Mouse (Mus musculus) heart, embryonic 16.5 days (tissue): ENCODE measurements at regions not wholly inside any gene's neighbourhood (a gene's known extent, or its start where the extent isn't known, plus 50 kb on each side); places are given as distances from the start of the nearest gene placed in this dataset.

Experiments used
- ATAC-seq: fragments of 200-750 bp; cut with Nextera tagmentation; replicated peaks from 2 replicates; pipeline ENCODE4 v1.8.0; 2017; ENCODE audit warnings: moderate number of reproducible peaks; ENCODE audit not compliant: insufficient read depth, low FRiP score; ENCODE audit errors: extremely low read depth
- H3K27ac ChIP-seq: fragments of 300-500 bp; sonication (generic); 2 replicates; pipeline ENCODE4 v1.5.1; 2014; ENCODE audit warnings: mild to moderate bottlenecking, low read length, control low read depth, moderate library complexity
- H3K27me3 ChIP-seq: fragments of 300-500 bp; sonication (generic); 2 replicates; pipeline ENCODE4 v1.6.1; 2014; ENCODE audit warnings: low read length, mixed read lengths; ENCODE audit not compliant: control insufficient read depth, insufficient read depth
- H3K36me3 ChIP-seq: fragments of 300-500 bp; sonication (generic); 2 replicates; pipeline ENCODE4 v1.6.1; 2014; ENCODE audit not compliant: control insufficient read depth, insufficient read depth
- H3K4me1 ChIP-seq: fragments of 300-500 bp; sonication (generic); 2 replicates; pipeline ENCODE4 v1.6.1; 2014; ENCODE audit warnings: low read length, mixed read lengths; ENCODE audit not compliant: control insufficient read depth, insufficient read depth
- H3K4me2 ChIP-seq: fragments of 300-500 bp; sonication (generic); 2 replicates; pipeline ENCODE4 v1.6.1; 2014; ENCODE audit warnings: low read depth, mild to moderate bottlenecking, control low read depth, low read length
- H3K4me3 ChIP-seq: fragments of 300-500 bp; sonication (generic); 2 replicates; pipeline ENCODE4 v1.5.1; 2014; ENCODE audit warnings: mild to moderate bottlenecking, control low read depth, low read length
- H3K9ac ChIP-seq: fragments of 300-500 bp; sonication (generic); 2 replicates; pipeline ENCODE4 v1.6.1; 2014; ENCODE audit warnings: low read length, control low read depth
- H3K9me3 ChIP-seq: fragments of 300-500 bp; sonication (generic); replicated peaks from 2 replicates; pipeline ENCODE4 v1.6.1; 2016; ENCODE audit warnings: low read length; ENCODE audit not compliant: control insufficient read depth
- WGBS: fragments of 180-500 bp; shearing (Covaris S2); extraction: QIAGEN DNeasy Blood & Tissue Kit; methylation state at CpG from one replicate; pipeline ENCODE4 v1.1.7; 2014; 5-methylcytosine and 5-hydroxymethylcytosine counted together

DNA sequence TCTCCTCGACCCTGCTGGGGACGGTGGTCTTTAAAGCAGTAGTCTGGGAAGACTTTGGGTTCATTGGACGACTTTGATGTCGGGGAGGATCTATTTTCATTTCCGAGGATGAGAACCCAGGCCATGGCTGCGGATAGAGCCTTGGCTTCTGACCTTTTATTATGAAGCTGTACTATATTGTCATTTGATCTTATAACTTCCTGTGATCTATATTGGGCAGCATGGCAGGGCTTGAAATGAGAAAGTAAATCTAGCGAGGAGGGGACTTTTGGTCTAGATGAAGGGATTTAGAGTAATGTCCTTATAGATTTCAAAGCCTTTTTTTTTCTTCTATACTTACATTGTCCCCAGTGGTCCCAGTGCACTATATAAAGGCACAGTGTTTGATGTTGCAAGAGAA lies 172.8 kb upstream of the Stt3b start:
- 81% methylated on average over 7 of the region's 7 CpGs for WGBS
- H3K27me3 ChIP-seq: no peaks in the 10 kb centered on the region
- no peaks in the 10 kb centered on the region for H3K9me3 ChIP-seq
- no peaks in the 10 kb centered on the region for H3K36me3 ChIP-seq
- no peak overlapping the region for H3K27ac ChIP-seq
- ATAC-seq: no peak
- H3K4me2 ChIP-seq: no peak overlapping the region
- H3K4me1 ChIP-seq: no peaks in the 10 kb centered on the region
- H3K9ac ChIP-seq: no peak overlapping the region
- no peak overlapping the region for H3K4me3 ChIP-seq

- 41% methylated on average over 2 of the region's 2 CpGs for WGBS
- Histone ChIP-seq H3K4me3 (no peak overlapping the region), H3K36me3 (no peaks in the 10 kb centered on the region), H3K4me2 (no peak overlapping the region), H3K27me3 (no peaks in the 10 kb centered on the region), H3K27ac (no peak overlapping the region), H3K9me3 (no peaks in the 10 kb centered on the region), H3K4me1 (no peaks in the 10 kb centered on the region), H3K9ac (no peak overlapping the region)
- ATAC-seq: no peak
These were observed 173.5 kb upstream of the Stt3b start for GRCm38 (mm10) chr9:115483721-115484120.

- H3K27me3 ChIP-seq: no peaks in the 10 kb centered on the region
- H3K4me2 ChIP-seq: no peak overlapping the region
- H3K9ac ChIP-seq: no peak overlapping the region
- 68% methylated on average over 1 of the region's 1 CpGs for WGBS
- no peaks in the 10 kb centered on the region for H3K9me3 ChIP-seq
- H3K4me1 ChIP-seq: no peaks in the 10 kb centered on the region
- no peaks in the 10 kb centered on the region for H3K36me3 ChIP-seq
- no peak for ATAC-seq
- no peak overlapping the region for H3K4me3 ChIP-seq
- H3K27ac ChIP-seq: no peak overlapping the region
These were observed 174.2 kb upstream of the Stt3b start for GRCm38 (mm10) chr9:115484408-115484807.

DNA sequence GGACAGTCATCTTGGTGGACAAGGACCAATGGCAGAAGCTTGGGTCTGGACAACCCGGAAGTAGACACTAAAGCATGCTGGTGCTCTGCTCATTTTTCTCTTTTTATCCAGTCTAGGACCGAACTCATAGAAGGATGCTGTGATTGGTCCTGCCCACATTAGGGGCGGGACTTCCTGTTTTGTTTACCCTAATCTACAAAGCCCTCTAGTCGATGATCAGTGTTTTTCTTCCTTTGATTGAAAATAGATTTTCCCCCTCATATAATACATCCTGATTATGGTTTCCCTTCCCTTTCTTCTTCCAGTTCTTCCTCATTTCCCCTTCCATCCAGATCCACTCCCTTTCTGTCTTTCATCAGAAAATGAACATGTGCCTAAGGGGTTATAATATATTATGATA lies 175.0 kb upstream of the Stt3b start:
- ATAC-seq: no peak
- no peaks in the 10 kb centered on the region for H3K4me1 ChIP-seq
- no peaks in the 10 kb centered on the region for H3K9me3 ChIP-seq
- H3K27ac ChIP-seq: no peak overlapping the region
- no peaks in the 10 kb centered on the region for H3K27me3 ChIP-seq
- H3K36me3 ChIP-seq: no peaks in the 10 kb centered on the region
- no peak overlapping the region for H3K9ac ChIP-seq
- H3K4me2 ChIP-seq: no peak overlapping the region
- 78% methylated on average over 4 of the region's 4 CpGs for WGBS
- H3K4me3 ChIP-seq: no peak overlapping the region

GRCm38 (mm10) chr9:115487175-115487760 lies 177.0 kb upstream of the Stt3b start:
- Histone ChIP-seq H3K36me3 (no peaks in the 10 kb centered on the region), H3K9ac (no peak overlapping the region), H3K4me3 (no peak overlapping the region), H3K4me2 (no peak overlapping the region), H3K9me3 (no peaks in the 10 kb centered on the region), H3K27me3 (no peaks in the 10 kb centered on the region), H3K4me1 (no peaks in the 10 kb centered on the region), H3K27ac (no peak overlapping the region)
- WGBS: 82% methylated on average over 5 of the region's 5 CpGs
- no peak for ATAC-seq

DNA sequence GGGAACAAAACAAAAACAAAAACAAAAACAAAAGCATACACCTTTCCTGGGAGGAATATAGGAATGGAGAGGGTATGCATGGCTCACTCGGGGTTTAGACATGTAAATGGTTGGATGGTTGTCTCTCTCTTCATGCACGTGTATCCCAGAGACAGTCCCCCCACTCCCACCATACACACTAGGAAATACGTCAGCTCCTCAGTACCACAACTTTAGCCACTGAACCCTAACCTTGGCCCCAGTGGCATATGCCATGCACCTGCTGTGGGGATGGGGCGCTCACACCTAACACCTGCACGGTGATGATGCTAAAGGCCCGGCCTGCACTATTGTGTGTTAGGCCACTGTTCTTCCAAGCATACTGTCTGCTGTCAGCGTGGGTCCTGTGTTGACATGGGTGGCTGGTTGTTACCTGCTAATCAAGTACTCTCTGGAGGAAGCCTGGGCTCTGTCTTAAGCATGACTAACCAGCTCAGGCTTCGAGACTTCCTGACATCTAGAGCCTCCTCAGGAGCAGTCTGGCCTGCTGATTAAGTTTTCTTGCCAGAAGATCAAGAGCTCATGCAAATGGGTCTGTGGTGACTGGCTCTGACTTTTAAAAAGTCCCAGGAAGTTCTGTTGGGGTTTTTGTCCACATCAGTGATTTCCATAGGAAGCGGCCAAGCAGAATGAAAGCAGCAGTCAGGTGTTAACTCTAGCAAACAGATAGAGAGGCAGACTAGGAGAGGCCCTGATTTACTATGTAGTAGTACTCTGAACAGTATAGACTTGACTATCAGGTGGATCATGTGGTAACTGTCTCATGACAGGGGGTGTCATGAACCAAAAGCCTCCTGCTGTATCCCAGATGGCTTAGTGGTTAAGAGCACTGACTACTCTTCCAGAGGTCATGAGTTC lies 178.9 kb upstream of the Stt3b start:
- Histone ChIP-seq H3K4me2 (no peak overlapping the region), H3K9me3 (no peaks in the 10 kb centered on the region), H3K27me3 (no peaks in the 10 kb centered on the region), H3K4me1 (no peaks in the 10 kb centered on the region), H3K36me3 (no peaks in the 10 kb centered on the region), H3K9ac (no peak overlapping the region), H3K4me3 (no peak overlapping the region), H3K27ac (no peak overlapping the region)
- 76% methylated on average over 9 of the region's 9 CpGs for WGBS
- no peak for ATAC-seq

DNA sequence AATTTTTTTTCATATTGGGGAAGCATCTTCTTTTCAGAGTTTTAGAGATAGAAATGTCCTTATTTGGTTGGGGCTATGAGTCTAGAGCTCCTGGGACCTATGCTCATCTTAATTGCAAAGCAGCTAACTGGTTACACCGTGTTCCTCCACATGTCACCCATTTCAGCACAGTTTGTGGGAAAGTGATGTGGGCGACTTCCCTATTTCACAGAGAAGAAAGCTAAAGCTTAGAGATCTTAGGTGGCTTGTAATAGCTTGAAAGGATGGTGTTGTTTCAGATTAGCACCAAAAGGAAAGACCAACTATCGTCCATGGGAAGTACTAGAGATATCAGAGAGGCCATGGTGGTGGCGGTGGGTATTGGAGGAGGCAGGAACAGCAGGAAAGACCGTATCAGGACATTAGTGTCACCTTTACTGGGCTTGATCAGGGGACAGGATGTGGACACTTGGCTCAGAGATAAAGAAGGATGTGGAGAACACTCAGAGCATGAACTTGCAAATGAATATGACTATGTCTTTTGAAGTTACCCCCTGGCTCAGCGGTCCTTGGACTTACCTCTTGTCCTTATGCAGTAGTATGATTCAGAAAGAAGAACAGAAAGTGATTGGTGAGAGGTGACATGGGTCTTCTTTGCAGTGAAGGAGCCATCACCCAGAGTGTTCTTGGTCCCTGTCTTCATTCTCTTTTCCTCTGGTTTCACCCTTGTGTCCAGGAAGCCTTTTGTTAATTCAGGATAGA lies 182.4 kb upstream of the Stt3b start:
- Histone ChIP-seq H3K4me2 (no peak overlapping the region), H3K4me3 (no peak overlapping the region), H3K27ac (no peak overlapping the region), H3K36me3 (no peaks in the 10 kb centered on the region), H3K4me1 (no peaks in the 10 kb centered on the region), H3K9me3 (no peaks in the 10 kb centered on the region), H3K9ac (no peak overlapping the region), H3K27me3 (no peaks in the 10 kb centered on the region)
- 62% methylated on average over 6 of the region's 6 CpGs for WGBS
- ATAC-seq: no peak

GRCm38 (mm10) chr9:115493765-115494164 lies 183.5 kb upstream of the Stt3b start:
- Histone ChIP-seq H3K27me3 (no peaks in the 10 kb centered on the region), H3K4me3 (no peak overlapping the region), H3K9ac (no peak overlapping the region), H3K4me2 (no peak overlapping the region), H3K27ac (no peak overlapping the region), H3K36me3 (no peaks in the 10 kb centered on the region), H3K9me3 (no peaks in the 10 kb centered on the region), H3K4me1 (no peaks in the 10 kb centered on the region)
- no peak for ATAC-seq
- 82% methylated on average over 2 of the region's 2 CpGs for WGBS

- Histone ChIP-seq H3K9ac (no peak overlapping the region), H3K9me3 (no peaks in the 10 kb centered on the region), H3K4me1 (no peaks in the 10 kb centered on the region), H3K27ac (no peak overlapping the region), H3K27me3 (no peaks in the 10 kb centered on the region), H3K36me3 (no peaks in the 10 kb centered on the region), H3K4me3 (no peak overlapping the region), H3K4me2 (no peak overlapping the region)
- no peak for ATAC-seq
- 62% methylated on average over 3 of the region's 3 CpGs for WGBS
These were observed 189.3 kb upstream of the Stt3b start for GRCm38 (mm10) chr9:115499536-115499935.
